ENCODE assay signal across 24 mouse cellular contexts in genomic region chr4:148433336-148433735, GRCm38 (mm10). TPM values are rescaled to one million over a fixed set of nuclear protein-coding genes. Genes with fewer than 3 reads are reported as not detected.
A peak's percentile ranks its signal among the peaks of the same experiment; 100 is the strongest.
DNase-seq lines count a peak whose midpoint lies in the region; ATAC-seq and TF ChIP-seq lines count a peak whose summit lies in the region.
"Had no signal": no experiment of that assay in that cellular context is flagged by ENCODE, and none has a peak within 500 bp of the region (broad histone marks: within the 10 kb centered on the region; RNA-seq: fewer than 3 reads in every experiment).

No protein-coding gene starts in this region.

- 0 out of 2 replicates have a peak overlapping the region, but pooled peaks have one; percentile 2 for H3K4me2 ChIP-seq in liver, postnatal 0 days (ENCODE audit: low read depth, low read length)
- H3K4me2 ChIP-seq in liver, embryonic 11.5 days, result no peak overlapping the region
- no peak overlapping the region for H3K4me2 ChIP-seq in kidney, postnatal 0 days (ENCODE audit: low read length)
- H3K4me2 ChIP-seq: embryonic facial prominence, embryonic 12.5 days; forebrain, embryonic 12.5 days; heart, embryonic 11.5 days; hindbrain, embryonic 14.5 days; limb, embryonic 12.5 days; lung, embryonic 15.5 days; stomach, embryonic 15.5 days had no signal

- no peak for TF ChIP-seq EP300 in liver, postnatal 0 days (IDR thresholded peaks at IDR 0.05; ENCODE audit: low read depth)

- H3K36me3 ChIP-seq in liver, postnatal 0 days (replicated peaks; ENCODE audit: insufficient read depth, low read length), result peaks cover 7% of the 10 kb centered on the region
- H3K36me3 ChIP-seq in liver, embryonic 11.5 days (ENCODE audit: control insufficient read depth, insufficient read depth, low read length), result no peaks in the 10 kb centered on the region; the same call in 1 of the 2 replicates
- H3K36me3 ChIP-seq in kidney, adult 2 months (ENCODE audit: control insufficient read depth, insufficient read depth, low read length), result no peaks in the 10 kb centered on the region; the same call in 1 of the 2 replicates
- H3K36me3 ChIP-seq in kidney, postnatal 0 days (ENCODE audit: insufficient read depth, low read length), result peaks cover 7% of the 10 kb centered on the region; the same call in 1 of the 2 replicates

- no peak for ATAC-seq in liver, postnatal 0 days
- no peak for ATAC-seq in liver, embryonic 11.5 days (replicated peaks; ENCODE audit: low FRiP score)
- no peak for ATAC-seq in kidney, postnatal 0 days (replicated peaks; ENCODE audit: low FRiP score, low read depth)
- ATAC-seq: inflammation-experienced regulatory T-cells, adult 6 months had no signal

- 65% methylated on average over 18 of the region's 18 CpGs for WGBS in liver, postnatal 0 days (ENCODE audit: insufficient replicate concordance)
- WGBS in liver, embryonic 11.5 days, result 78% methylated on average over 18 of the region's 18 CpGs
- WGBS in kidney, adult 2 months, result 56% methylated on average over 18 of the region's 18 CpGs
- 45% methylated on average over 18 of the region's 18 CpGs for WGBS in kidney, postnatal 0 days

- H3K4me1 ChIP-seq in liver, postnatal 0 days (ENCODE audit: insufficient read depth), result peaks cover 4% of the 10 kb centered on the region; the same call in 1 of the 2 replicates
- H3K4me1 ChIP-seq in liver, embryonic 11.5 days (replicated peaks; ENCODE audit: control insufficient read depth, insufficient read depth, low read length), result peaks cover 7% of the 10 kb centered on the region
- H3K4me1 ChIP-seq in kidney, adult 2 months (ENCODE audit: control insufficient read depth, insufficient read depth, low read length), result peaks cover 11% of the 10 kb centered on the region; the same call in 1 of the 2 replicates
- H3K4me1 ChIP-seq in kidney, postnatal 0 days (replicated peaks; ENCODE audit: insufficient read depth, low read length), result no peaks in the 10 kb centered on the region
- H3K4me1 ChIP-seq: embryonic facial prominence, embryonic 12.5 days; limb, embryonic 12.5 days; lung, embryonic 15.5 days; stomach, embryonic 15.5 days had no signal

- no peak for TF ChIP-seq CTCF in liver, postnatal 0 days (IDR thresholded peaks at IDR 0.05; ENCODE audit: low read depth)
- no peak for TF ChIP-seq CTCF in kidney, adult 2 months (conservative IDR thresholded peaks at IDR 0.05; ENCODE audit: insufficient read depth, insufficient read length, low read depth, low read length)
- TF ChIP-seq CTCF in kidney, postnatal 0 days (IDR thresholded peaks at IDR 0.05; ENCODE audit: low read depth), result no peak

- H3K9ac ChIP-seq in liver, postnatal 0 days (replicated peaks), result no peak overlapping the region
- no peak overlapping the region for H3K9ac ChIP-seq in liver, embryonic 11.5 days (ENCODE audit: low read depth, low read length)
- H3K9ac ChIP-seq in kidney, postnatal 0 days (ENCODE audit: low read depth, low read length), result no peak overlapping the region
- H3K9ac ChIP-seq: embryonic facial prominence, embryonic 12.5 days; forebrain, embryonic 12.5 days; hindbrain, embryonic 14.5 days; limb, embryonic 12.5 days; liver, embryonic 14.5 days; lung, embryonic 15.5 days; stomach, embryonic 15.5 days had no signal

- no peak for DNase-seq in liver, postnatal 0 days
- no peak for DNase-seq in liver, embryonic 11.5 days (ENCODE audit: low spot score)
- DNase-seq in kidney, adult 2 months, result peak; percentile 93
- DNase-seq in kidney, postnatal 0 days (ENCODE audit: low spot score), result peak; percentile 9
- peak; percentile 68 for DNase-seq in yolk sac, embryonic 10.5 days (ENCODE audit: low spot score)
- DNase-seq in cerebellum, adult 8-10 months, result no peak
- no peak for DNase-seq in spleen, postnatal 14 days (ENCODE audit: low spot score in 2 of 2)
- DNase-seq: adrenal gland, adult 2 months; cerebellum, adult 11-12 months; cerebellum, postnatal 14 days; layer of hippocampus, postnatal 36 days; lung, postnatal 36 days; thymus, postnatal 25 days had no signal

- H3K9me3 ChIP-seq in liver, postnatal 0 days (ENCODE audit: low read length), result no peaks in the 10 kb centered on the region
- no peaks in the 10 kb centered on the region for H3K9me3 ChIP-seq in liver, embryonic 11.5 days (ENCODE audit: control insufficient read depth, low read length)
- no peaks in the 10 kb centered on the region for H3K9me3 ChIP-seq in kidney, postnatal 0 days (replicated peaks; ENCODE audit: low read length)
- H3K9me3 ChIP-seq: embryonic facial prominence, embryonic 12.5 days; forebrain, embryonic 12.5 days; limb, embryonic 12.5 days; lung, embryonic 15.5 days; megakaryocyte, embryonic 14.5 days; stomach, embryonic 15.5 days had no signal

- no peaks in the 10 kb centered on the region for H3K27me3 ChIP-seq in liver, postnatal 0 days (ENCODE audit: insufficient read depth, low read length)
- no peaks in the 10 kb centered on the region for H3K27me3 ChIP-seq in liver, embryonic 11.5 days (replicated peaks; ENCODE audit: control insufficient read depth, insufficient read depth, low read length)
- no peaks in the 10 kb centered on the region for H3K27me3 ChIP-seq in kidney, adult 2 months (replicated peaks; ENCODE audit: control insufficient read depth, insufficient read depth, low read length)
- no peaks in the 10 kb centered on the region for H3K27me3 ChIP-seq in kidney, postnatal 0 days (ENCODE audit: insufficient read depth, low read length)
- H3K27me3 ChIP-seq: embryonic facial prominence, embryonic 12.5 days; forebrain, embryonic 12.5 days; limb, embryonic 12.5 days; lung, embryonic 15.5 days; stomach, embryonic 15.5 days had no signal

- TF ChIP-seq POLR2A in kidney, adult 2 months (IDR thresholded peaks at IDR 0.05; ENCODE audit: low read depth, low read length), result no peak

- H3K27ac ChIP-seq in liver, postnatal 0 days (ENCODE audit: low read depth), result no peak overlapping the region
- H3K27ac ChIP-seq in liver, embryonic 11.5 days (ENCODE audit: low read depth, low read length), result no peak overlapping the region
- peak overlapping the region; percentile 92 for H3K27ac ChIP-seq in kidney, adult 2 months (ENCODE audit: insufficient read depth, low read depth, low read length)
- H3K27ac ChIP-seq in kidney, postnatal 0 days, result no peak overlapping the region
- H3K27ac ChIP-seq: embryonic facial prominence, embryonic 12.5 days; forebrain, embryonic 12.5 days; hindbrain, embryonic 14.5 days; limb, embryonic 12.5 days; liver, embryonic 14.5 days; lung, embryonic 15.5 days; stomach, embryonic 15.5 days had no signal

- H3K4me3 ChIP-seq in liver, postnatal 0 days (ENCODE audit: low read depth, low read length), result no peak overlapping the region
- H3K4me3 ChIP-seq in liver, embryonic 11.5 days (ENCODE audit: low read depth, low read length), result no peak overlapping the region
- H3K4me3 ChIP-seq in kidney, adult 2 months (ENCODE audit: insufficient read depth, low read depth, low read length), result peak overlapping the region; percentile 38
- H3K4me3 ChIP-seq in kidney, postnatal 0 days (replicated peaks; ENCODE audit: low read depth, low read length), result no peak overlapping the region
- H3K4me3 ChIP-seq: embryonic facial prominence, embryonic 12.5 days; erythroblast, embryonic 14.5 days; forebrain, embryonic 12.5 days; limb, embryonic 12.5 days; lung, embryonic 15.5 days; megakaryocyte, embryonic 14.5 days; stomach, embryonic 15.5 days had no signal

RNA-seq across cellular contexts. Expression of gene Ubiad1, which starts 11.2 kb away (rescaled TPM):
- polyA plus RNA-seq in liver, postnatal 0 days (2015; fragmentation: Nextera tagmentation; extraction: Ambion mirVana), result 10.2 and 10.5 TPM in 2 replicates
- 21.5 and 23.1 TPM in 2 replicates for polyA plus RNA-seq in liver, embryonic 11.5 days (2014; fragmentation: Nextera tagmentation; extraction: Ambion mirVana)
- polyA plus RNA-seq in kidney, adult 2 months (2012; rRNA removed), result 50.8 and 61.6 TPM in 2 replicates
- 23.3 and 23.6 TPM in 2 replicates for polyA plus RNA-seq in kidney, postnatal 0 days (2015; fragmentation: Nextera tagmentation; extraction: Ambion mirVana)

RNA-seq across cellular contexts. Expression of gene Mtor, which starts 15.1 kb away (rescaled TPM):
- polyA plus RNA-seq in liver, postnatal 0 days (2015; fragmentation: Nextera tagmentation; extraction: Ambion mirVana), result 12.3 and 13.0 TPM in 2 replicates
- 20.4 and 22.9 TPM in 2 replicates for polyA plus RNA-seq in liver, embryonic 11.5 days (2014; fragmentation: Nextera tagmentation; extraction: Ambion mirVana)
- polyA plus RNA-seq in kidney, adult 2 months (2012; rRNA removed), result 39.8 and 50.1 TPM in 2 replicates
- 19.8 and 21.6 TPM in 2 replicates for polyA plus RNA-seq in kidney, postnatal 0 days (2015; fragmentation: Nextera tagmentation; extraction: Ambion mirVana)

Comparison
In these comparisons a context has a peak if more than half of its experiments do, and no peak if none do; other contexts are left out.
1. DNase-seq: peak in kidney, adult 2 months (single experiment), kidney, postnatal 0 days (single experiment) and yolk sac, embryonic 10.5 days (single experiment); none in liver, postnatal 0 days (single experiment), liver, embryonic 11.5 days (single experiment), cerebellum, adult 8-10 months (single experiment) and spleen, postnatal 14 days (0 of 2).